Mouse (Mus musculus): ENCODE results near the gene Cplane1. TPM values are rescaled to one million over a fixed set of nuclear protein-coding genes. Genes with fewer than 3 reads are reported as not detected.

The Cplane1 gene
- 5.0 and 7.9 TPM in 2 replicates for total RNA-seq (2023)

DNA sequence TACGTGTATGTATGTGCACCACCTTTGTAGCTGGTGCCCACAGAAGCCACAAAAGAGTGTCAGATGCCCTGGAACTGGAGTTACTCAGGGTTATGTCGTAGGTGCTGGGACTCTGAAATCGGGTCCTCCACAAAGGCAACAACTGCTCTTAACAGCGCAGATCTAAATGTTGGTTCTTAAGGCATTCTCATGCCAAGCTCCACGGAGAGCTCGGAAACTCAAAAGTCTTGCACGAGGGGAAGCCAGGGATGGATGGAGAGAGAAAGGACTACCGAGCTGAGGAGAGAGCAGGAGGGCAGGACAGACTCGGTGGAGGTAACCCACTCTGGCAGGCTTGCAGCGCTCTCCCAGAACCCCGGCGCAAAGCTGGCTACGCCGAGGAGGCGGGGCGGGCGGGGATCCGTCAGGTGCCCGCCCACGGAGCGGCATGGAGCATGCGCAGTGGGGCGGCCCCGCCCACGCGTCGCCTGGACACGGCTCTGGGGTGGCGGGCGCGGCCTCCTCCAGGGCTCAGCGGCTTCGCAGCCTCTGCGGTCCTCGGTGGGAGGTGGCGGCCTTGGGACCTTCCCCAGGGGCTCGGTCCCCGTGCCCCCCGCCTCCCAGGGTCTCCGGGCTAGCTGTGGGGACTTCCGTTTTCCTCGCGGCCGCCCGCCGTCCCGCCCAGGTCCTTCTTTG, at the start of gene Cplane1:
TSS of gene Cplane1 (plus strand) at position 516 of the 675 bp plus-strand sequence.

Other genes with a start within 250 kb of the Cplane1 start
- 20.2 and 25.5 TPM in 2 replicates for gene Wdr70, start 69.9 kb upstream of the Cplane1 start, total RNA-seq (2023)
- 23.7 and 38.6 TPM in 2 replicates for gene Nup155, start 59.8 kb upstream of the Cplane1 start, total RNA-seq (2023)